In the genomic region with DNA sequence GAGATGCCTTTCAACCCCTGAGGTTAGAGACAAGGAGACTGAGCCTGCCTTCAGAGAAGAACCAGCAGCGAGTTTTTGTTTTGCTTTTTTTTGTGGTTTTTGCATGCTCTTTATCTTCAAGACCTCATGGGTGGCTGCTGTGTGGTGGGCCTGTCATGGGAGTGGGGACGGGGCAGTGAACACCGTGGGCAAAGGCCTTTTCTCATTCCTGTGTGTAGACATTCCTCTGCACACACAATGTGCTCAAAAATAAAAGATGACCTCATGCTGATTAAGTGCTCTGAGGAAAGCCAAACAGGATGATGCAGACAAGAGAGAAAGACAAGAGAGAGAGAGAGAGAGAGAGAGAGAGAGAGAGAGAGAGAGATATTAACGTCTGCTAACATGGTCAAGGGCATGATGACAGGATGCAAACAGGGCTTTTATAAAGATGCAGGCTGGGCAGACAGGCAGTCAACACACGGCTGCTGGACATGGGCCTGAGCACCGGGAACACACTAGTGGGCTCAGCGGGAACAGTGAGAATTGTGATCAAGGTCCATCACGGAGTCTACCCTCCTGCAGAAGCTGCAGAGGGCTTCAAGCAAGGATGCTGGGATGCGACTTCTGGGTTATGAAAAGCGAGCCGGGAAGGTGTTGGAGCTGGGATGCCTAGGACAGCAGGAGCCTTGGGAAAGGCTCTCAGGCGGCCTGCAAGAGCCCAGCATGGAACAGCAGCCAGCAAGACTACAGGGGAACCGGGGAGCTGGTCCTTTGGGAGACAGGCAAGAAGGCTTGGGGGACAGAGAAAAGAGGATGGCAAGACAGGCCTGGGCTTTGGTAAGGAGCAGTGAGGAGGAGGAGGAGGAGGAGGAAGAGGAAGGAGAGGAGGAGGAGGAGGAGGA, we compare ENCODE assay signal across 11 mouse cellular contexts. TPM values are rescaled to one million over a fixed set of nuclear protein-coding genes. Genes with fewer than 3 reads are reported as not detected.
DNase-seq lines count a peak whose midpoint lies in the region; ATAC-seq and TF ChIP-seq lines count a peak whose summit lies in the region.
"Had no signal": no experiment of that assay in that cellular context is flagged by ENCODE, and none has a peak within 500 bp of the region (broad histone marks: within the 10 kb centered on the region; RNA-seq: fewer than 3 reads in every experiment).

No protein-coding gene starts in this region.

- no peak for ATAC-seq in forebrain, embryonic 13.5 days
- ATAC-seq in heart, embryonic 16.5 days (replicated peaks; ENCODE audit: extremely low read depth, insufficient read depth, low FRiP score): peak; percentile 76
- no peak for ATAC-seq in neural tube, embryonic 13.5 days (ENCODE audit: low read depth)
- ATAC-seq: forebrain, postnatal 0 days had no signal

- TF ChIP-seq POLR2A in lung, adult 2 months (IDR thresholded peaks at IDR 0.05; ENCODE audit: borderline replicate concordance, extremely low read depth, low read depth, low read length): peak; percentile 29; the same call in 1 of the 2 replicates

- no peak overlapping the region for H3K4me3 ChIP-seq in forebrain, embryonic 10.5 days
- no peak overlapping the region for H3K4me3 ChIP-seq in forebrain, embryonic 13.5 days
- peak overlapping the region; percentile 7 for H3K4me3 ChIP-seq in lung, adult 2 months (replicated peaks; ENCODE audit: extremely low read depth, low read depth, low read length)
- no peak overlapping the region for H3K4me3 ChIP-seq in heart, embryonic 16.5 days (ENCODE audit: low read length)
- H3K4me3 ChIP-seq in neural tube, embryonic 13.5 days: no peak overlapping the region

- TF ChIP-seq CTCF in lung, adult 2 months (IDR thresholded peaks at IDR 0.05; ENCODE audit: insufficient read depth, low read length): no peak

- DNase-seq in forebrain, embryonic 10.5 days (ENCODE audit: extremely low spot score, low spot score): no peak
- DNase-seq in lung, adult 2 months: no peak
- DNase-seq in lung, postnatal 4 days: no peak
- no peak for DNase-seq in frontal cortex, postnatal 14 days (ENCODE audit: low spot score in 2 of 2)
- no peak for DNase-seq in adrenal gland, adult 2 months
- DNase-seq: forebrain, postnatal 0 days; kidney, adult 18-20 months; spleen, adult 18-20 months had no signal

- no peak overlapping the region for H3K4me2 ChIP-seq in forebrain, embryonic 13.5 days
- H3K4me2 ChIP-seq in heart, embryonic 16.5 days (ENCODE audit: low read depth, low read length): peak overlapping the region; percentile 4
- H3K4me2 ChIP-seq in neural tube, embryonic 13.5 days: no peak overlapping the region

- peak overlapping the region; percentile 25 for H3K27ac ChIP-seq in forebrain, embryonic 10.5 days
- no peak overlapping the region; the same call in 1 of the 2 replicates for H3K27ac ChIP-seq in forebrain, embryonic 13.5 days
- peak overlapping the region; percentile 84 for H3K27ac ChIP-seq in heart, embryonic 16.5 days (ENCODE audit: low read length)
- peak overlapping the region; percentile 23; the same call in 1 of the 2 replicates for H3K27ac ChIP-seq in neural tube, embryonic 13.5 days (replicated peaks)

- H3K9me3 ChIP-seq in forebrain, embryonic 10.5 days: no peaks in the 10 kb centered on the region
- no peaks in the 10 kb centered on the region for H3K9me3 ChIP-seq in forebrain, embryonic 13.5 days (replicated peaks)
- H3K9me3 ChIP-seq in heart, embryonic 16.5 days (replicated peaks; ENCODE audit: control insufficient read depth, low read length): no peaks in the 10 kb centered on the region
- no peaks in the 10 kb centered on the region for H3K9me3 ChIP-seq in neural tube, embryonic 13.5 days

- H3K36me3 ChIP-seq in forebrain, embryonic 10.5 days (replicated peaks): no peaks in the 10 kb centered on the region
- no peaks in the 10 kb centered on the region for H3K36me3 ChIP-seq in forebrain, embryonic 13.5 days (ENCODE audit: poor library complexity, severe bottlenecking)
- H3K36me3 ChIP-seq in heart, embryonic 16.5 days (ENCODE audit: control insufficient read depth, insufficient read depth): no peaks in the 10 kb centered on the region
- no peaks in the 10 kb centered on the region for H3K36me3 ChIP-seq in neural tube, embryonic 13.5 days

- WGBS in forebrain, embryonic 10.5 days: 70% methylated on average over 13 of the region's 13 CpGs
- 56% methylated on average over 13 of the region's 13 CpGs for WGBS in forebrain, embryonic 13.5 days
- WGBS in lung, adult 2 months: 36% methylated on average over 13 of the region's 13 CpGs
- WGBS in heart, embryonic 16.5 days: 22% methylated on average over 13 of the region's 13 CpGs
- WGBS in neural tube, embryonic 13.5 days: 58% methylated on average over 13 of the region's 13 CpGs

- H3K4me1 ChIP-seq in forebrain, embryonic 10.5 days: peaks cover 61% of the 10 kb centered on the region
- H3K4me1 ChIP-seq in forebrain, embryonic 13.5 days: peaks cover 16% of the 10 kb centered on the region
- H3K4me1 ChIP-seq in lung, adult 2 months (ENCODE audit: control insufficient read depth, insufficient read depth, low read length): peaks cover 37% of the 10 kb centered on the region
- peaks cover 41% of the 10 kb centered on the region for H3K4me1 ChIP-seq in heart, embryonic 16.5 days (ENCODE audit: control insufficient read depth, insufficient read depth, low read length)
- H3K4me1 ChIP-seq in neural tube, embryonic 13.5 days (replicated peaks): peaks cover 65% of the 10 kb centered on the region

- no peak overlapping the region for H3K9ac ChIP-seq in forebrain, embryonic 13.5 days
- H3K9ac ChIP-seq in heart, embryonic 16.5 days (ENCODE audit: low read length): peak overlapping the region; percentile 42
- H3K9ac ChIP-seq in neural tube, embryonic 13.5 days: peak overlapping the region; percentile 43
- H3K9ac ChIP-seq: forebrain, postnatal 0 days had no signal

- no peaks in the 10 kb centered on the region; the same call in 1 of the 2 replicates for H3K27me3 ChIP-seq in forebrain, embryonic 10.5 days (ENCODE audit: poor library complexity, severe bottlenecking)
- H3K27me3 ChIP-seq in forebrain, embryonic 13.5 days: no peaks in the 10 kb centered on the region
- no peaks in the 10 kb centered on the region for H3K27me3 ChIP-seq in heart, embryonic 16.5 days (ENCODE audit: control insufficient read depth, insufficient read depth, low read length)
- H3K27me3 ChIP-seq in neural tube, embryonic 13.5 days: no peaks in the 10 kb centered on the region

RNA-seq across cellular contexts. Expression of a gene that starts 6.5 kb away (rescaled TPM):
- polyA plus RNA-seq in forebrain, embryonic 10.5 days (2016; fragmentation: Nextera tagmentation; extraction: Ambion mirVana): 16.5 and 18.2 TPM in 2 replicates
- polyA plus RNA-seq in forebrain, embryonic 13.5 days (2015; fragmentation: Nextera tagmentation; extraction: Ambion mirVana): 14.4 and 14.8 TPM in 2 replicates
- polyA plus RNA-seq in lung, adult 2 months (2012; rRNA removed): 70.1 and 172 TPM in 2 replicates
- 14.9 and 17.6 TPM in 2 replicates for polyA plus RNA-seq in heart, embryonic 16.5 days (2015; fragmentation: Nextera tagmentation; extraction: Ambion mirVana)
- polyA plus RNA-seq in neural tube, embryonic 13.5 days (2015; fragmentation: Nextera tagmentation; extraction: Ambion mirVana): 59.4 and 62.0 TPM in 2 replicates
- total RNA-seq in adrenal gland, adult 2 months (2021): 10 to 100 TPM; 37.2 to 78.7 TPM
- 282 and 392 TPM in 2 replicates for polyA plus RNA-seq in adrenal gland, adult 2 months (2012; rRNA removed)

RNA-seq across cellular contexts. Expression of a gene that starts 21.8 kb away (rescaled TPM):
- 64.3 and 66.5 TPM in 2 replicates for polyA plus RNA-seq in forebrain, embryonic 10.5 days (2016; fragmentation: Nextera tagmentation; extraction: Ambion mirVana)
- 83.6 and 85.7 TPM in 2 replicates for polyA plus RNA-seq in forebrain, embryonic 13.5 days (2015; fragmentation: Nextera tagmentation; extraction: Ambion mirVana)
- 26.2 and 26.4 TPM in 2 replicates for polyA plus RNA-seq in lung, adult 2 months (2012; rRNA removed)
- polyA plus RNA-seq in heart, embryonic 16.5 days (2015; fragmentation: Nextera tagmentation; extraction: Ambion mirVana): 69.8 and 74.8 TPM in 2 replicates
- 71.8 and 76.7 TPM in 2 replicates for polyA plus RNA-seq in neural tube, embryonic 13.5 days (2015; fragmentation: Nextera tagmentation; extraction: Ambion mirVana)
- 10 to 100 TPM; 22.5 to 35.2 TPM for total RNA-seq in adrenal gland, adult 2 months (2021)
- 25.9 and 26.6 TPM in 2 replicates for polyA plus RNA-seq in adrenal gland, adult 2 months (2012; rRNA removed)

RNA-seq across cellular contexts. Expression of a gene that starts 21.9 kb away (rescaled TPM):
- polyA plus RNA-seq in forebrain, embryonic 10.5 days (2016; fragmentation: Nextera tagmentation; extraction: Ambion mirVana): 91.1 and 106 TPM in 2 replicates
- 77.7 and 78.0 TPM in 2 replicates for polyA plus RNA-seq in forebrain, embryonic 13.5 days (2015; fragmentation: Nextera tagmentation; extraction: Ambion mirVana)
- polyA plus RNA-seq in lung, adult 2 months (2012; rRNA removed): 23.8 and 26.8 TPM in 2 replicates
- 72.8 and 73.3 TPM in 2 replicates for polyA plus RNA-seq in heart, embryonic 16.5 days (2015; fragmentation: Nextera tagmentation; extraction: Ambion mirVana)
- polyA plus RNA-seq in neural tube, embryonic 13.5 days (2015; fragmentation: Nextera tagmentation; extraction: Ambion mirVana): 75.3 and 81.2 TPM in 2 replicates
- 10 to 100 TPM; 30.6 to 50.7 TPM for total RNA-seq in adrenal gland, adult 2 months (2021)
- polyA plus RNA-seq in adrenal gland, adult 2 months (2012; rRNA removed): 17.3 and 18.8 TPM in 2 replicates

RNA-seq across cellular contexts. Expression of a gene that starts 30.9 kb away (rescaled TPM):
- polyA plus RNA-seq in forebrain, embryonic 10.5 days (2016; fragmentation: Nextera tagmentation; extraction: Ambion mirVana): 18.9 and 24.7 TPM in 2 replicates
- polyA plus RNA-seq in forebrain, embryonic 13.5 days (2015; fragmentation: Nextera tagmentation; extraction: Ambion mirVana): 38.0 and 39.4 TPM in 2 replicates
- 22.3 and 22.5 TPM in 2 replicates for polyA plus RNA-seq in lung, adult 2 months (2012; rRNA removed)
- polyA plus RNA-seq in heart, embryonic 16.5 days (2015; fragmentation: Nextera tagmentation; extraction: Ambion mirVana): 30.5 and 39.0 TPM in 2 replicates
- polyA plus RNA-seq in neural tube, embryonic 13.5 days (2015; fragmentation: Nextera tagmentation; extraction: Ambion mirVana): 42.9 and 47.3 TPM in 2 replicates
- 10 to 100 TPM; 31.3 to 43.6 TPM for total RNA-seq in adrenal gland, adult 2 months (2021)
- polyA plus RNA-seq in adrenal gland, adult 2 months (2012; rRNA removed): 36.8 and 48.1 TPM in 2 replicates

RNA-seq across cellular contexts. Expression of a gene that starts 31.6 kb away (rescaled TPM):
- 901 and 914 TPM in 2 replicates for polyA plus RNA-seq in forebrain, embryonic 10.5 days (2016; fragmentation: Nextera tagmentation; extraction: Ambion mirVana)
- polyA plus RNA-seq in forebrain, embryonic 13.5 days (2015; fragmentation: Nextera tagmentation; extraction: Ambion mirVana): 750 and 773 TPM in 2 replicates
- 448 and 676 TPM in 2 replicates for polyA plus RNA-seq in lung, adult 2 months (2012; rRNA removed)
- polyA plus RNA-seq in heart, embryonic 16.5 days (2015; fragmentation: Nextera tagmentation; extraction: Ambion mirVana): 516 and 543 TPM in 2 replicates
- polyA plus RNA-seq in neural tube, embryonic 13.5 days (2015; fragmentation: Nextera tagmentation; extraction: Ambion mirVana): 624 and 649 TPM in 2 replicates
- total RNA-seq in adrenal gland, adult 2 months (2021): 100 to 1,000 TPM; 223 to 256 TPM
- 693 and 1,121 TPM in 2 replicates for polyA plus RNA-seq in adrenal gland, adult 2 months (2012; rRNA removed)
